Mouse (Mus musculus) small intestine, adult 2 months (tissue): ENCODE results near the gene Hcfc1. TPM values are rescaled to one million over a fixed set of nuclear protein-coding genes. Genes with fewer than 3 reads are reported as not detected.

ENCODE experiments used
- H3K27ac ChIP-seq: fragments of 200-500 bp; 2 replicates; pipeline ENCODE4 v1.5.1; 2012; ENCODE audit warnings: low read depth, low read length, control low read depth, inconsistent platforms; ENCODE audit not compliant: insufficient read depth
- H3K27me3 ChIP-seq: fragments of 200-500 bp; 2 replicates; pipeline ENCODE4 v1.6.1; 2012; ENCODE audit warnings: mild to moderate bottlenecking, moderate library complexity, low read length, inconsistent platforms; ENCODE audit not compliant: control insufficient read depth, insufficient read depth
- H3K36me3 ChIP-seq: fragments of 200-500 bp; 2 replicates; pipeline ENCODE4 v1.6.1; 2012; ENCODE audit warnings: mild to moderate bottlenecking, low read length, control low read depth, inconsistent platforms; ENCODE audit not compliant: control insufficient read depth, insufficient read depth
- H3K4me1 ChIP-seq: fragments of 200-500 bp; 2 replicates; pipeline ENCODE4 v1.6.1; 2012; ENCODE audit warnings: low read length, inconsistent platforms, mixed read lengths; ENCODE audit not compliant: control insufficient read depth, insufficient read depth, insufficient read length
- H3K4me3 ChIP-seq: fragments of 200-500 bp; 2 replicates; pipeline ENCODE4 v1.5.1; 2012; ENCODE audit warnings: low read depth, mild to moderate bottlenecking, control low read depth, inconsistent platforms, low read length, moderate library complexity
- CTCF ChIP-seq: fragments of 200-500 bp; IDR thresholded peaks from 2 replicates; pipeline ENCODE4 v1.5.1; 2012; ENCODE audit warnings: low read depth, mild to moderate bottlenecking, control low read depth, inconsistent platforms, low read length, moderate library complexity, mixed read lengths; ENCODE audit not compliant: insufficient replicate concordance, insufficient read length; ENCODE audit errors: extremely low read depth
- POLR2A ChIP-seq: fragments of 200-500 bp; IDR thresholded peaks from 2 replicates; pipeline ENCODE4 v1.6.1; 2012; ENCODE audit warnings: low read depth, mild to moderate bottlenecking, control low read depth, inconsistent platforms, low read length, moderate library complexity
- WGBS: fragments of 180-500 bp; shearing (Covaris S2); methylation state at CpG from one replicate; pipeline ENCODE4 v1.1.7; 2018; 5-methylcytosine and 5-hydroxymethylcytosine counted together
- polyA plus RNA-seq: library from polyadenylated mRNA; depleted of rRNA; stranded (reverse); fragments of >200 nt; gene quantifications from 2 replicates; pipeline ENCODE4 v1.2.3, GENCODE M21; 2012; rRNA removed

Hcfc1 gene
- polyA plus RNA-seq, 1 experiment = 53.4 TPM

- H3K27me3 ChIP-seq = no peaks in the 10 kb centered on the region
- no peak overlapping the region for H3K27ac ChIP-seq
- no peaks in the 10 kb centered on the region for H3K36me3 ChIP-seq
- TF ChIP-seq POLR2A (no peak), CTCF (no peak)
- no peak overlapping the region for H3K4me3 ChIP-seq
- H3K4me1 ChIP-seq = no peaks in the 10 kb centered on the region
- 91% methylated on average over 3 of the region's 3 CpGs for WGBS
Observed at GRCm38 (mm10) chrX:73897959-73898358, 68.2 kb downstream of the Hcfc1 start.

- no peaks in the 10 kb centered on the region for H3K27me3 ChIP-seq
Observed at GRCm38 (mm10) chrX:73895719-73896118, 70.4 kb downstream of the Hcfc1 start, which contains the start of gene L1cam. L1cam (minus strand) TSS chrX:73896105.

GRCm38 (mm10) chrX:73892833-73893232 is 73.3 kb downstream of the Hcfc1 start:
- no peak overlapping the region for H3K4me3 ChIP-seq
- H3K4me1 ChIP-seq = no peaks in the 10 kb centered on the region
- no peaks in the 10 kb centered on the region for H3K36me3 ChIP-seq
- H3K27ac ChIP-seq = no peak overlapping the region
- no peaks in the 10 kb centered on the region for H3K27me3 ChIP-seq
- WGBS = 84% methylated on average over 14 of the region's 14 CpGs
- TF ChIP-seq POLR2A = no peak
- no peak for TF ChIP-seq CTCF

More at GRCm38 (mm10) chrX:73895719-73896118, 70.4 kb downstream of the Hcfc1 start, which contains the start of gene L1cam:
- no peak within 1 kb of the TSS for H3K4me3 ChIP-seq
- no peak within 1 kb of the TSS for H3K27ac ChIP-seq
- no peak for TF ChIP-seq POLR2A
- TF ChIP-seq CTCF = peak; percentile 53; the same call in 1 of the 2 replicates
- no peaks in the 10 kb centered on the region for H3K36me3 ChIP-seq
- WGBS = 25% methylated on average over 2 of the region's 2 CpGs
- H3K4me1 ChIP-seq = no peaks in the 10 kb centered on the region

Other genes starting within 250 kb of the Hcfc1 start
- 49.3 and 99.9 TPM in 2 replicates for gene Abcd1, start 249.8 kb downstream of the Hcfc1 start, polyA plus RNA-seq
- 0.22 and 0.38 TPM in 2 replicates for gene Plxnb3, start 209.3 kb downstream of the Hcfc1 start, polyA plus RNA-seq
- gene Srpk3, start 192.0 kb downstream of the Hcfc1 start, polyA plus RNA-seq = 3.3 and 4.3 TPM in 2 replicates
- gene Idh3g, start 179.5 kb downstream of the Hcfc1 start, polyA plus RNA-seq = 177 and 266 TPM in 2 replicates
- 190 and 210 TPM in 2 replicates for gene Ssr4, start 179.3 kb downstream of the Hcfc1 start, polyA plus RNA-seq
- gene Pdzd4, start 141.4 kb downstream of the Hcfc1 start, polyA plus RNA-seq = 0.65 and 0.83 TPM in 2 replicates
- gene Avpr2, start 74.3 kb downstream of the Hcfc1 start, polyA plus RNA-seq = 0.09 TPM in 1 of 2 replicates, not detected in the other
- 7.9 and 20.8 TPM in 2 replicates for gene L1cam, start 70.3 kb downstream of the Hcfc1 start, polyA plus RNA-seq
- 16.7 and 22.9 TPM in 2 replicates for gene Arhgap4, start 44.5 kb downstream of the Hcfc1 start, polyA plus RNA-seq
- 33.3 and 50.5 TPM in 2 replicates for gene Naa10, start 44.4 kb downstream of the Hcfc1 start, polyA plus RNA-seq
- gene Renbp, start 35.5 kb downstream of the Hcfc1 start, polyA plus RNA-seq = 2.4 and 4.2 TPM in 2 replicates
- 85.9 and 96.8 TPM in 2 replicates for gene Irak1, start 57.6 kb upstream of the Hcfc1 start, polyA plus RNA-seq
- not detected in 2 replicates for gene Opn1mw, start 161.1 kb upstream of the Hcfc1 start, polyA plus RNA-seq
- gene Mecp2, start 169.0 kb upstream of the Hcfc1 start, polyA plus RNA-seq = 1.3 and 3.0 TPM in 2 replicates
- gene Tex28, start 201.5 kb upstream of the Hcfc1 start, polyA plus RNA-seq = not detected in 2 replicates
- gene Tktl1, start 210.9 kb upstream of the Hcfc1 start, polyA plus RNA-seq = not detected in 2 replicates